Mouse (Mus musculus) olfactory bulb, adult 2 months (tissue): ENCODE measurements at regions not wholly inside any gene's neighbourhood (a gene's known extent, or its start where the extent isn't known, plus 50 kb on each side); places are given as distances from the start of the nearest gene placed in this dataset.

Experiments used
- CTCF ChIP-seq: fragments of 200-500 bp; IDR thresholded peaks from 2 replicates; pipeline ENCODE4 v1.5.1; 2012; ENCODE audit warnings: low read depth, mild to moderate bottlenecking, low read length, moderate library complexity; ENCODE audit not compliant: insufficient read depth
- POLR2A ChIP-seq: fragments of 200-500 bp; IDR thresholded peaks from 2 replicates; pipeline ENCODE4 v1.6.1; 2012; ENCODE audit warnings: mild to moderate bottlenecking, low read depth, low read length, moderate library complexity; ENCODE audit not compliant: insufficient read depth

- TF ChIP-seq CTCF (no peak), POLR2A (no peak)
Measured at GRCm38 (mm10) chr12:110371886-110372690, 74.8 kb upstream of the Ppp2r5c start.
